Mouse (Mus musculus) ES-E14 (cell line): ENCODE results near the gene Ss18l1.

Experiments used
- MAFK ChIP-seq: IDR thresholded peaks from 2 replicates; pipeline ENCODE4 v1.6.1; 2014; ENCODE audit warnings: mild to moderate bottlenecking, low read depth, low read length, inconsistent platforms; ENCODE audit not compliant: insufficient read depth
- ZC3H11A ChIP-seq: IDR thresholded peaks from 2 replicates; pipeline ENCODE4 v1.6.1; 2012; ENCODE audit warnings: low read depth, mild to moderate bottlenecking, inconsistent platforms, low read length, borderline replicate concordance
- ZNF384 ChIP-seq: IDR thresholded peaks from 2 replicates; pipeline ENCODE4 v1.6.1; 2012; ENCODE audit warnings: low read depth, low read length, inconsistent platforms

- no peak for TF ChIP-seq MAFK
- no peak for TF ChIP-seq ZC3H11A
- no peak for TF ChIP-seq ZNF384
These were observed 71.9 kb downstream of the Ss18l1 start for GRCm38 (mm10) chr2:180113909-180114890.
